Mouse (Mus musculus): ENCODE measurements at regions not wholly inside any gene's neighbourhood (a gene's known extent, or its start where the extent isn't known, plus 50 kb on each side); places are given as distances from the start of the nearest gene placed in this dataset.

DNA sequence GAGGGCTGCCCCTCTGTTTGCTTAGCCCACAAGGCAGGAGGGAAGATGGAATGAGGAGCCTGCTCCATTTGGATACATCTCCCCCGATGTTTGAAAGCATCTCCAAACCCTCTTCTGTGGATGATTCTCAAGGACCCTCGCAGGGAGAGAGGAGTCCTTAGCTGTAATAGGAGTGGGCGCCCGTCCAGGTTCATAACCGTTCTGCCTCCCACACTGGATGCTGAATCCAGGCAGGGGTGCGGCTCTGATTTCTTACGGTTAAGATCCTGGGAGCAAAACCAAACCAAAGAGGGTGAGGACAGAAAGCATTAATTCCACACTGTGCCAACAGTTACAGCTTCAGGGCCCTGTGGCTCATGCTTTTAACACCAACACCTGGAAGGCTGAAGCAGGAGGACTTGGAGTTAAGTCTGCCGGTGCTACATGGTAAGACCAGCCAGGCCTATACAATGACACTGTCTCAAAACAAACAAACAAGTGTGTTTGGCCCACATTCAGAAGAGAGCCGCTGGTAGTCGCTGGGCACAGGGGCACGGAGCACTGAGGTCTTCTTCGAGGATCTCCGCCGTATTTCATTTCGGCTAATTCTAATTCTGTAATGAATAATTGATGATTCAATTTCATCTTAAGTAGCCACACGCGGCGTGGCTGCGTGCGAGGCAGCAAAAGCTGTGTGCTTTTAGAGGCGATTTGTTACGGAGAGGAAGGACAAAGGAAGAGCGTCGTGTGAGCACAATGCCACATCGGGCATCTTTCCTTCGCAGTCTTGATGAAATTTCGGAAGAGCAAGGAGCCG is 233.8 kb downstream of the Sipa1l2 start:
- TF ChIP-seq GATA4 (IDR thresholded peaks at IDR 0.05; ENCODE audit: insufficient replicate concordance, low read length) = no peak

DNA sequence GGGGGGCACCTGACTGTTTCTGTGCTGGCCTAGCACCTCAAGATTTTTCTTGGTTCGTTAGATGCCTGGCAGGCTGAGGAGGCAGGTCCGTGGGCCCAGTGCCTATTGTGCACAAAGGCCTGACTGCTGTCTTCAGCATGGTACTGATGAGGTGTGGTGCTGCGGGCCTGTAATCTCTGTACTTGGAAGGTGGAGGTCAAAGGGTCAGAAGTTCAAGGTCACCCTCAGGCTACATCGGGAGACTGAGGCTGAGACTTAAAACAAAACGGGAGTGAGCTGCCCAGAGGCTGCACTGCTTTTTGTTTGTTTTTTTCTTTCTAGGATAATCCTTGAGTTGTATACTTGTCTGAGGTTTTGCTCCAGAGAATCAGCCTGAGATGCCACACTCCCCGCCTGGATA is 234.4 kb downstream of the Sipa1l2 start:
- no peak for TF ChIP-seq GATA4 (IDR thresholded peaks at IDR 0.05; ENCODE audit: insufficient replicate concordance, low read length)

DNA sequence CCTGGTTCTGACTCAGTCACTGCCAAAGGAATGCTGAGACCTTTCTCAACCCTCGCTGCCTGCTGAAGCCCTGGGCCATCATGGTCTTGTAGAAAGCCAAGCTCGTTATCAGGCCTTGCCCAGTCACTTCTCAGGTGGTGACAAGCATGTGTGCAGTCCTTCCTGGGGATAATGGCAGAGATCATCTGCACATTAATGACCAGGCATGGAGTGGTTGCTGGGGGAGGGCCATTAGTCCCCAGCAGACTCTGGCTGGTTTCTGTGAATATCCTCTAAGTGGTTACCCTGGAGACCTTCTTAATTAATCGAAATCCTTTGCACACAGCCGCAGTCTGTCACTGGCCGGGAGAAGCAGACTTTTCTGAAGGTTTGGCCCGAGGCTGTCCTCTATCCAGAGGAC is 239.0 kb downstream of the Sipa1l2 start:
- no peak for TF ChIP-seq GATA4 (IDR thresholded peaks at IDR 0.05; ENCODE audit: insufficient replicate concordance, low read length)

DNA sequence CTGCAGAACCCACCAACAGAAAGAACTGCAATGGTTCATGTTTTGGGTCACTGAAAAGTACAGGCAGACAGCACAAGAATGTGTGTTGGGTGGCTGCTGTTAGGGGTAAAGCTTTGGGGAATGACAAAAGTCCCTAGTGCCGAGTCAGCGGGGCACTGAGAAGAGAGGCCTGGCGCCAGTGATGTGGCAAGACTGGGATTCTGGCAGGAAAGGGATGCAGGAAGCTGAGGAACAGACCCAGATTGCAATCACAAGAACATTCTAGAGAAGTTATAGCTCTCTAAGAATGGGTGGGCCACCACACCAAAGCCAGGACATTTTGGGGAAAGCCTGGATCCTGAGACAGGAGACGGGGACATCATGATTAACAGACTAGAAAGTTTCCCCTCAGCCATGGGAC is 241.0 kb downstream of the Sipa1l2 start:
- TF ChIP-seq GATA4 (IDR thresholded peaks at IDR 0.05; ENCODE audit: insufficient replicate concordance, low read length) = no peak

DNA sequence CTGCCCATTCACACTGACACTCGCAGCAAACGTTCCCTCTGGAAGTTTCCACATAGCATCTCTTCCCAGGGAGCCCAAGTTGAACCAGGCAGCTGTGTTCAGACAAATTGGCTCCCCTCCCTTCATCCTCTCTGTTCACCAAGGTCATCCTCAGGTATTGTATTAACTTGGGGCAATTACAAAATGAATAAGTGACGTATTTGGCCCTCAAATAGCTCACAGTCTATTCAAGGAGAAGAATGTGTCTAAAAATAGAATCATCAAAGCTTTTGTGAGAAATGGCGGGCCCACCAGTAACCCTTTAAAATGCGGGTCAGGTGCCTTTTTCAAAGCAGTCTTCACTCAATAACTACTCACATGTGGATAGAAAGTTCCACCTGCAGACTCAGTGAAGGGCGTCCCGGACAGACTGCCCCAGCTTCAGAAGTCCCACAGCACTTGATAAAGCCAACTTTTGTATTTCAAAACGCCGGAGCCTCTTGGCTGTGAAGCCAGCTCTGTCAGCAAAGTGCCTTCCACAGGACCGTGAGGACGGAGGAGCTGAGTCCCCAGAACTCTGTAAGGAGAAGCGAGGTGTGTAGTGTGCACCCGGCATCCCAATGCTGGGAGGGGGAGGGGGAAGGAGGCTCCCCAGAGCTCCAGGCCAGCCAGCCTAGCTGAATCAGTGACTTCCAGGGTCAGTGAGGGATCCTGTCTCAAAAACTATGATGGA is 241.9 kb downstream of the Sipa1l2 start:
- no peak for TF ChIP-seq GATA4 (IDR thresholded peaks at IDR 0.05; ENCODE audit: insufficient replicate concordance, low read length)

DNA sequence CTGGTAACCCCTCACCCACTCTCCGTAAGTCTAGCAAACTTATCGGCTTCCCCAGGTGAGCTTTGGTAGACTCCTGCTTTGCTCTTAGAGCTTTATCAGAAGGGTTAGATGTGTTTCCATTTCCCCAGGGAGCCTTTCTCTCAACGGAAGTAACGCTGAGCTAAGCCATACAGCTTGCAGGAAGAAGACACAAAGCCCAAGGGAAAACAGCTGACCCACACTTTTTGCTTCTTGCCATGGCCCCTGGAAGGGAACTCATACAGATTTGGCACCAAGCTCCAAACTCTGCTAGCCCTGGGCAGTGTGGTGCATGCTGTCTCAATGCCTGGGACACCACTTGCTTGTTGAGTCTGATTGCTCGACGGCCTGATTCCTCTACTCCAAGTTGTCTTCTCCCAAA is 242.6 kb downstream of the Sipa1l2 start:
- TF ChIP-seq GATA4 (IDR thresholded peaks at IDR 0.05; ENCODE audit: insufficient replicate concordance, low read length) = no peak

DNA sequence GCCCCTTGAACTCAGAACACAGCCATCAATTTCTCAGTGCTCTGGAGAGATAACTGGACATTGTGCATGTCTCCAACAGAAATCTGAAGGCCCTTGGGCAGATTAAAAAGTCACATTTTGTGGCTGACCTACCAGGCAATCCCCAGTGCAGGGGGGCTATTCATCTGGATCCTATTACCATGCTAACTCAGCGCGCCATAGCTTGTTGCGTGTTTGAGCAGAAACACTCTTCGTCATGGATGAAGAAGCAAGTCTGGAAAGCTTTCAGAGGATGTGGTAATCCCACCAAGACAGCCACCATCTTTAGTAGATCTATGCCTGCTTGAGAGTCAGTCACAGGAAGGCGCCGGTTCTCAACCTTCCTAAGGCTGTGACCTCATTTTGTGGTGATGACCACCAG is 243.9 kb downstream of the Sipa1l2 start:
- TF ChIP-seq GATA4 (IDR thresholded peaks at IDR 0.05; ENCODE audit: insufficient replicate concordance, low read length) = no peak

DNA sequence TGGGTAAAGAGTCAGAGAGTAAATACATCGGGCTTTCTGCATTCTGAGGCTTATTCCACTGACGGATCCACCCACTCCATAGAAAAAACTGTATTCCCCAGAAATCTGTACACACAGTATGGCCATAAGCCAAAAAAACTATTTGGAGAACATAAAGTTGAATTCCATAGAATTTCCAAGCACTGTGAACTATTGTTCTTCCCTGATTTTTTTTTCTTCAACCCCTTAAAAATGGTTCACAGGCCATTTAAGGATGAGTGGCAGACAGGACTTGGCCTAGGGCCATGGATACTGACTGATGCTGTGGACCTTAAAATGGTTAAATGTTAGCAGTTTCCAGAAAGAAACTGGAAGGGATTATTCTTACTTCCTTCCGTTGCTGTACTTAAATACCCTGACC is 247.0 kb downstream of the Sipa1l2 start:
- TF ChIP-seq GATA4 (IDR thresholded peaks at IDR 0.05; ENCODE audit: insufficient replicate concordance, low read length) = no peak

DNA sequence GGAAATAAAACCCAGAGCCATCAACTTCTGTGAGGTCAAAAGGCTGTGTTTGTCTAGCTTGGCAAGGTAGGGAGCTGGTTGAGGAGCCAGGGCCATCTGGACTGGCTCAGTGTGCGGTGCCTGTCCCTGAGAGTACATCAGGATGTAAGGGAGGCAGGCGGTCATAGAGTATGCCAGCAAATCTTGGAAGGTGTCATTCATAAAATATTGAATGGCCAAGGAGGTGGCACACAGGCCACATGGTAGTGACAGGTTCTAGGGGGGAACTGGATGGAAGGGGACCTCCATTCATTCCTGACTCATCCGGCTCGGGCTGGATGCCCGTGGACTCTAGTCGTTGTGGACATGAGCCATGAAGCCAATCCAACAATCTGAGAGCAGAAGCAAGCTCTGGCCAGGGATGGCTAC is 252.0 kb downstream of the Sipa1l2 start:
- TF ChIP-seq GATA4 (IDR thresholded peaks at IDR 0.05; ENCODE audit: insufficient replicate concordance, low read length) = no peak

DNA sequence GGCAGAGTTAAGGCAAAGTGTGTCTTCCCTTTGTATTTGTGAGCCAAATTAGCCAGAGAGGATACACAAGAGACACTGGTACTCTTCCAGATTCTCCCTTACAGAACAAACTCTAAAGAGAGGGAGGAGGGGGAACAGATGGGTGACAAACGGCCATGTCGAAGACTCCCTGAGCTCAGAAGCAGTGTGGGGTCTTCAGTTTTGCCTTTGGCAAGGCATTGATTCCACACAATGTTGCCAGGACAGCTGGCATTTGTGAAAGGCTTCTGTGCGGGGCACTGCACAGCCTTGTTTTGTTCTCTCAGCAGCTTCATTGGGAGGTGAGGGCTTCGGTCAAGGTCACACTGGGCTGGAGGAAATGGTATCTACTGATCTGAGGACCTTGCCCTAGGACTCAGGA is 253.9 kb downstream of the Sipa1l2 start:
- TF ChIP-seq GATA4 (IDR thresholded peaks at IDR 0.05; ENCODE audit: insufficient replicate concordance, low read length) = 0 out of 2 replicates have a peak, but pooled peaks have one; percentile 31

DNA sequence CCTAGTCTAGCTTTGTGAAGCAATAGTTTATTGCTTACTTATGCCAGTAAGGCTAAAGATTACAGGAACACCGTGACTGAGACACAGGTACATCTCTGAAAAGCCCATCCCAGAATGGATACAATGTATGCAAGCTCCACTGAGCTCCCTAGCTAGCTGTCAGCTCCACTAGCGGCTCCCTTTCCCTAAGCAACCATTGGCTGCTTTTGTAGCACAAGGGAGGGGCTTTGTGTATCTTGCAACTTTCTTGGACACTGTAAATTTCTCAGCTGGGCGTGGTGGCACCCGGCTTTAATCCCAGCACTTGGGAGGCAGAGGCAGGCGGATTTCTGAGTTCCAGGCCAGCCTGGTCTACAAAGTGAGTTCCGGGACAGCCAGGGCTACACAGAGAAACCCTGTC is 254.6 kb downstream of the Sipa1l2 start:
- TF ChIP-seq GATA4 (IDR thresholded peaks at IDR 0.05; ENCODE audit: insufficient replicate concordance, low read length) = no peak

DNA sequence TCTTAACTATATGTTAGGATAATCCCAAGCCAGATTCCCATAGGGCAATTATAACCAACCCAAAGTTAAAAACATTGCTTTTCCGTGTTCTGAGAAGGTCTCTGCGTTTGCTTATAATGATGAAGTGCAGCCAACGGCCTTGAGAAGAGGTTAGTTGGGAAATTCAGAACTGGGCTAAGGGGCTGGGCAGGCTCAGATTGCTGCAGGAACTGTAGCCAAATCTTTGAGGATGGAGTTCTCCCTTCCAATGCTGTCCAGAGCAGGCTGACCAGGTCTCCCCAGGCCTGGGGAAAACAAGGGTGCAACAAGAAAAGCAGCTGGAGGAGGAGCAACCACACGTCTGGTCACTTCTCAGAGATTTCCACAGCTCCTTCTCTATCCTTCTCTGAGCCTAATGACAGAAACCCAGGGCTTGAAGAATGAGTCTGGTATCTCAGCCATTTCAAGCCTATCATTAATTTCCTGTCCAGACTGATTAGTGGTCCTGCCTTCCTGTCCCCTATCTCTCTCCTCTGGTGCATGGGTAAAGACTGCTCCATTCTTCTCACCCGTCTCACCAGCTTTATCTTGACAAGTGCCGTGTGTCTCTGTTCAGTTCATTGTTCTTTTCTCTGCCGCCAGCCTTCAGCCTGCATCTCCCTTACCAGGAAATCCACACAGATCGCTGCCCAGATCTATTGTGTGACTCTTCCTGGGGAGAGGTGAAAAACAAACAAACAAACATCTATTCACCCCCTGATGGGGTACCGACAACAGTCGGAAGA is 255.2 kb downstream of the Sipa1l2 start:
- TF ChIP-seq GATA4 (IDR thresholded peaks at IDR 0.05; ENCODE audit: insufficient replicate concordance, low read length) = no peak

DNA sequence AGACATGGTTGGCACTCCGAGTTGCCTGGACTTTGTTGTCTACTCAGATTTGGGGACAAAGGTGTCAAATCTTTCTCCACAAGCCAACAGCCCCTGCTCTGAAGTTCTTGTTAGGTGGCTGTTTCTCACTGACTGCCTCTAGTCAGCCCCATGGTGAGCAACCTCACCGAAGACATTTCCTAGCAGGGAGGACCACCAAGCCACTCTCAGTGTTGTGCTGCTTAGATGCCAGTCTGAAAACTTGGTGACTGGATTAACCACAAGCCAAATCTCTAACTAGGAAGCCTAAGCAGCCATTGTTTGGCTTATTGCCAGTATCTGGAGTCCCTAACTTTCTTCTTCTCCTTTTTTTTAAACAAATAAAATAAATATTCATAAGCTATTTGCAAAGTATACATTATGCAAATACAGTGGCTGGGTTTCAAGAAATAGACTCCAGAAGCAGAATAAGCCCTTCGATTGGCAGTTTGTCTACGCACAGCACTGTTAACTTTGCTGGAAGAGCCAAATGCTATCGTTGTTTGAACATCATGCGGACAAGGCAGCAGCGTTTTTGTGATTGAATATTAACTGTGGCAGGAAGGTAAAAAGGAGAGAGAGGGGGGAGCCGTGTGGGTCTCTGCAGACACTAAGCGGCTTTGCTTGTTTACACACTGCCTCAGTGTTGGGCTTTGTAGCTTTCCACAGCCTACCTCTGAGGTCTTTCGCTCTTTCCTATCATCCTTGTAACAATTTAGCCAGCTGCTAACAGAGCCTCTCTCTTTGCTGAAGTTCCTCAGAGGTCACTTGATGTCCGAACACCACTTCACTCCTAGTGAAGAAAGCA is 257.4 kb downstream of the Disc1 start:
- TF ChIP-seq GATA4 (IDR thresholded peaks at IDR 0.05; ENCODE audit: insufficient replicate concordance, low read length) = no peak
